In genomic region chr7:28735701-28736100, GRCm38 (mm10) we compare ENCODE assay signal across 18 mouse cellular contexts. TPM values are rescaled to one million over a fixed set of nuclear protein-coding genes. Genes with fewer than 3 reads are reported as not detected.
"Had no signal": no experiment of that assay in that cellular context is flagged by ENCODE, and none has a peak within 500 bp of the region (broad histone marks: within the 10 kb centered on the region; RNA-seq: fewer than 3 reads in every experiment).

No protein-coding gene starts in this region.

- H3K4me3 ChIP-seq: intestine, embryonic 15.5 days; layer of hippocampus, adult 2 months; limb, embryonic 10.5 days; liver, embryonic 15.5 days; lung, embryonic 15.5 days had no signal

- ATAC-seq: intestine, embryonic 15.5 days had no signal

- H3K9me3 ChIP-seq: intestine, embryonic 15.5 days; limb, embryonic 10.5 days; liver, embryonic 15.5 days; lung, embryonic 15.5 days had no signal

- H3K4me2 ChIP-seq: intestine, embryonic 15.5 days; liver, embryonic 11.5 days; liver, embryonic 15.5 days; lung, embryonic 15.5 days had no signal

- H3K9ac ChIP-seq: intestine, embryonic 15.5 days; liver, embryonic 15.5 days; lung, embryonic 15.5 days had no signal

- DNase-seq: kidney, adult 18-20 months; kidney, postnatal 10 days; kidney, postnatal 4 days; right cerebral cortex, adult 18-20 months; right cerebral cortex, postnatal 25 days; thymus, adult 18-20 months; thymus, postnatal 14 days had no signal

- H3K27me3 ChIP-seq: intestine, embryonic 15.5 days; lung, embryonic 15.5 days had no signal

- H3K27ac ChIP-seq: intestine, embryonic 15.5 days; layer of hippocampus, adult 2 months; limb, embryonic 10.5 days; liver, embryonic 15.5 days; lung, embryonic 15.5 days; stomach, postnatal 0 days had no signal

RNA-seq across cellular contexts. Expression of gene Ccer2, which starts 20.3 kb away (rescaled TPM):
- total RNA-seq: megakaryocyte progenitor cell, adult 5-6 weeks; midbrain, postnatal 0 days had no signal
- polyA plus RNA-seq: intestine, embryonic 15.5 days; kidney, embryonic 14.5 days; limb, embryonic 10.5 days; liver, embryonic 11.5 days; liver, embryonic 15.5 days; lung, embryonic 15.5 days; small intestine, adult 2 months; stomach, postnatal 0 days had no signal
